Mouse (Mus musculus): ENCODE measurements around the gene Qsox2.

Gene Qsox2

DNA sequence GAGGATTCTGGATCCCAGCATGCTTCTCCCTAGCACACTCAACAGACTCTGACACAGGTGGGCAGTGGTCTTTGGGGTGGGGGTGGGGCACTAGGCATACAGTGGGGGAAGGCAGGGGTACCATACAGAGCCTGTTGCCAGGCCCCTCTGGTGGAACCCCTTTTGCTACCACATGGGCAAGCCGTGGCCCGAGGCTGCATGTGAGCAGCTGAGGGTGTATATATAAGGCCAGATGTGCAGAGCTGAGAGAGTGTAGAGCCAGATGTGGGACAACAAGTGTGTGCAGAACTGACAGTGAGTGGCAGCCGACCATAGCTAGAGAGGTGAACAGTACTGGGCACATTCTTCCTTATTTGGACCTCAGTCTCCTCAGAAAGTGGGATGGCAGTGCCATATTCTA, 70.4 kb downstream of the Qsox2 start:
- DNase-seq (ENCODE audit: low spot score in 2 of 2): no peak
